Mouse (Mus musculus) stomach, embryonic 14.5 days (tissue): ENCODE data around the gene Nob1. TPM values are rescaled to one million over a fixed set of nuclear protein-coding genes. Genes with fewer than 3 reads are reported as not detected.

Experiments
- ATAC-seq: fragments of 200-750 bp; cut with Nextera tagmentation; 2 replicates; pipeline ENCODE4 v1.8.0; 2017; ENCODE audit warnings: low read depth, moderate TSS enrichment; ENCODE audit not compliant: insufficient number of reproducible peaks, insufficient read depth, low FRiP score
- H3K27ac ChIP-seq: fragments of 300-500 bp; sonication (generic); 2 replicates; pipeline ENCODE4 v1.5.1; 2014; ENCODE audit warnings: mild to moderate bottlenecking, low read length, moderate library complexity, mixed read lengths
- H3K27me3 ChIP-seq: fragments of 300-500 bp; sonication (generic); 2 replicates; pipeline ENCODE4 v1.6.1; 2014; ENCODE audit warnings: low read length, control low read depth, mixed read lengths; ENCODE audit not compliant: control insufficient read depth, insufficient read depth
- H3K36me3 ChIP-seq: fragments of 300-500 bp; sonication (generic); 2 replicates; pipeline ENCODE4 v1.6.1; 2014; ENCODE audit warnings: mild to moderate bottlenecking, control low read depth, low read length, moderate library complexity, mixed read lengths; ENCODE audit not compliant: control insufficient read depth, insufficient read depth
- H3K4me1 ChIP-seq: fragments of 300-500 bp; sonication (generic); 2 replicates; pipeline ENCODE4 v1.6.1; 2014; ENCODE audit warnings: low read length, control low read depth, mixed read lengths; ENCODE audit not compliant: control insufficient read depth, insufficient read depth
- H3K4me2 ChIP-seq: fragments of 300-500 bp; sonication (generic); replicated peaks from 2 replicates; pipeline ENCODE4 v1.6.1; 2014; ENCODE audit warnings: low read depth, low read length, control low read depth
- H3K4me3 ChIP-seq: fragments of 300-500 bp; sonication (generic); 2 replicates; pipeline ENCODE4 v1.5.1; 2014; ENCODE audit warnings: low read depth, low read length, control low read depth
- H3K9ac ChIP-seq: fragments of 300-500 bp; sonication (generic); replicated peaks from 2 replicates; pipeline ENCODE4 v1.6.1; 2014; ENCODE audit warnings: low read depth, mild to moderate bottlenecking, control low read depth, low read length, moderate library complexity, mixed read lengths
- H3K9me3 ChIP-seq: fragments of 300-500 bp; sonication (generic); 2 replicates; pipeline ENCODE4 v1.6.1; 2016; ENCODE audit warnings: low read depth, low read length, control low read depth; ENCODE audit not compliant: control insufficient read depth
- WGBS: fragments of 180-500 bp; shearing (Covaris S2); extraction: QIAGEN DNeasy Blood & Tissue Kit; methylation state at CpG from one replicate; pipeline ENCODE4 v1.1.7; 2014; 5-methylcytosine and 5-hydroxymethylcytosine counted together
- polyA plus RNA-seq: library from polyadenylated mRNA; unstranded; fragments of >200 nt; fragmentation: Nextera tagmentation; extraction: Ambion mirVana; gene quantifications from 2 replicates; pipeline ENCODE4 v1.2.1, GENCODE M21; 2014

Nob1 gene
- polyA plus RNA-seq, 1 experiment from 2014 or later = 72.3 TPM

DNA sequence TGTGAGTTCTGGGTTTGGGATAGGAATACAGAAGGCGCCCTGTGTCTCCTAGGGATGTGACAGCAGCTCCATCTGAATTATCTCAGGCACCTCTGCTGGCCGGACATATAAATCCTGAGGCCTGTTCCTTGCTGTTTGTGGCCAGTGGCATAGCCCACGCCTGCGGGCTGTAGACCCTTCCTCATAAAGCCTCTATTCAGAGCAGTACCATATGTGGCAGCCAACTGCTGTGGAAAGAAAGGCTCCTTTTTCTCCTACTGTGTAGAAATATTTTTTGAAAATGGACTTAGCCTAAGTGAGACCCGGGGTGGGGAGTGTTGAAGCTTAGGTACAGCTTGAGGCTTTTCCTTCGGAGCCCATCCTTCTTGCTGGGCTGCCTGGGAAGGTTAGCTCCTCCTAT, 33.4 kb upstream of the Nob1 start:
- Histone ChIP-seq H3K4me2 (no peak overlapping the region), H3K4me1 (no peaks in the 10 kb centered on the region)

DNA sequence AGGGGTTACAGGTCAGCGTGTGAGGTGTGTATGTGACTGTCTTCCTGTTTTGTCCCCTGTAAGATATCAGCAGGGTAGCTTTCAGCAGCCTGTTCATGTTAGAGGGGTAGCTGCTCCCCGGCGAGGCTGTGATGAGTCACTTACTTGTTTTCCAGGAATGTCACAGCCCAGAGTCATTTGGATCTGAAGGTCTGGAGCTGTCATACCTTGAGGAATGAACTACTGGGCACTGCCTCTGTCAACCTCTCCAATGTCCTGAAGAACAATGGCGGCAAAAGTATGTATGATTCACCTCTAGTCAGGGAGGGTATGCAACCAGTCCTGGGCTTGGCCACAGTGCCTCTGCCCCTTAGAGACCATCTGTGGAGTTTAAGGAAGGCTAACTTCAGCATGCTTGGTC, 32.9 kb upstream of the Nob1 start:
- Histone ChIP-seq H3K9ac (no peak overlapping the region), H3K27ac (no peak overlapping the region), H3K4me1 (no peaks in the 10 kb centered on the region), H3K9me3 (no peaks in the 10 kb centered on the region), H3K36me3 (peaks cover 11% of the 10 kb centered on the region; the same call in 1 of the 2 replicates), H3K27me3 (no peaks in the 10 kb centered on the region), H3K4me3 (no peak overlapping the region), H3K4me2 (no peak overlapping the region)
- ATAC-seq = no peak
- 78% methylated on average over 4 of the region's 4 CpGs for WGBS

More for the DNA sequence above, 33.4 kb upstream of the Nob1 start:
- ATAC-seq = no peak
- Histone ChIP-seq H3K4me3 (no peak overlapping the region), H3K36me3 (peaks cover 11% of the 10 kb centered on the region; the same call in 1 of the 2 replicates), H3K27ac (no peak overlapping the region), H3K9ac (no peak overlapping the region), H3K27me3 (no peaks in the 10 kb centered on the region), H3K9me3 (no peaks in the 10 kb centered on the region)
- 89% methylated on average over 6 of the region's 6 CpGs for WGBS

DNA sequence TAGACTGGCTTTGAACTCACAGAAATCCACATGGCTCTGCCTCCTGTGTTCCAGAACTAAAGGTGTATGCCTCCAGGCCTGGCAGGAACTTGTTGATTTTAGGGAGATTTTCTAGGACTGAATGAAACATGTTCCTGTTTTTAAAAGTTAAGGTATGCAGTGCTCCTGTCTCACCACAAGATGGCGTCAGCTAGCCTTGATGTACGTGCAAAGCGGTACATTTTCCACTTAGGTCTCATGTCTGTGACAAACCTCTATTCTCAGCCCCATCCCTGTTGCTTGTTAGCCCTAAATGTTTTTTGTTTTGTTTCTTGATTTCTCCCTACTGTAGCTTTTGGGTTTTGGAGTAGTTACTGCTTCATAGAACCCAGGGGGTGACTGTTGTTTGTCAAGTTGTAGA, 30.4 kb upstream of the Nob1 start:
- no peak overlapping the region for H3K9ac ChIP-seq
- 17% methylated on average over 3 of the region's 3 CpGs for WGBS
- no peak for ATAC-seq
- H3K27ac ChIP-seq = no peak overlapping the region
- H3K4me2 ChIP-seq = no peak overlapping the region
- no peaks in the 10 kb centered on the region for H3K27me3 ChIP-seq
- peaks cover 11% of the 10 kb centered on the region; the same call in 1 of the 2 replicates for H3K36me3 ChIP-seq
- H3K4me3 ChIP-seq = no peak overlapping the region
- H3K4me1 ChIP-seq = no peaks in the 10 kb centered on the region
- H3K9me3 ChIP-seq = no peaks in the 10 kb centered on the region

DNA sequence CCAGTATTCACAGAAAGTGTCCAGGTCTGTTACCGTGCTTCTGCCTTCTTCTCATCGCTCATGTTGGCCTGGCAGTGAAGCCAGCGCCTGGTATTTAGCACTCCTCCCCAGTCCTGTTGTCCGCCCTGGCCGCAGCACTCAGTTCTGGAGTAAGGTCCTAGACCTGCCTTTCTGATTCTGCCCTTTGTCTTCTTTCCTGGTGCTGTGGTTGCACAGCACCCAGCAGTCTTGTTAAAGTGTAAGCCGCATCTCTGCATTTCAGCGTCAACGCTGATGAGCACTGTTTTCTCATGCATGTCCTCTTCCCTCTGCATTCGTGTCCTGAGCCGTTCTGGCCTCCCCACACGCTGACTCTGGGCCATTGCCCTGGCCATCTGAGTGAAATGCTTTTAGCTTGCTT, 28.5 kb upstream of the Nob1 start:
- no peak for ATAC-seq
- 94% methylated on average over 11 of the region's 11 CpGs for WGBS

DNA sequence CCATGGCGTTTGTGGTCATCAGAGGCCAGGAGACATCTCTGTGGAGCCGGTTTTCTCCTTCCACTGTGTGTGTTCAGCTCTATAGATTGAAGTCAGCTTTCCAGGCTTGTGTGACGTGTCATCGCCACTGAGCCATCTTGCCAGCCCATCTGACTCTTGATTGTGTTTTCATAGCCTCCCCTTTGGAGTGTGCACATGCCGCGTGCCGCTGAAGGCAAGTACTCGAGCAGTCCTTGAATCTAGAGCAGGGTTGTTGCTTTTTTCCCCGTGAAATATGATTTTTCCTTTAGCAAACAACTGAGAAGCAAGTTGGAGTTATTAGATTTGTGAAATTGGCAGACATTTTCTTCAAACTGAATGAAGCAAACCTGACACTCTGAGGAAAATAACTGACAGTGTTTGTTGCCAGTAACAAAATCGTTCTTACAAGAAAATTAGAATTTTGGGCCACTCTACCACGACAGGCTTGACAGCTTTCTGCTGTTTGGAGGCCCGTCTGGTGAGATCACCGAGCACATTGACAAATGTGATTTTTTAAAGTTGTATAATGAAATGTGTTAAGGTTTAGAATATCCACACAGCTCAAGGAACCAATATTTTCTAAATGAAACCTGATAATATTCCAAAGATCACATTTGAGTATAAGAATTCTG, 26.7 kb upstream of the Nob1 start:
- Histone ChIP-seq H3K4me2 (no peak overlapping the region), H3K36me3 (peaks cover 5% of the 10 kb centered on the region; the same call in 1 of the 2 replicates), H3K9ac (no peak overlapping the region), H3K27ac (no peak overlapping the region), H3K4me1 (no peaks in the 10 kb centered on the region), H3K9me3 (no peaks in the 10 kb centered on the region), H3K27me3 (no peaks in the 10 kb centered on the region), H3K4me3 (no peak overlapping the region)
- 87% methylated on average over 13 of the region's 13 CpGs for WGBS
- ATAC-seq = no peak

More for the DNA sequence above, 28.5 kb upstream of the Nob1 start:
- no peak overlapping the region for H3K27ac ChIP-seq
- no peaks in the 10 kb centered on the region for H3K27me3 ChIP-seq
- no peak overlapping the region for H3K4me2 ChIP-seq
- H3K9ac ChIP-seq = no peak overlapping the region
- no peaks in the 10 kb centered on the region for H3K4me1 ChIP-seq
- H3K9me3 ChIP-seq = no peaks in the 10 kb centered on the region
- no peak overlapping the region for H3K4me3 ChIP-seq
- H3K36me3 ChIP-seq = peaks cover 11% of the 10 kb centered on the region; the same call in 1 of the 2 replicates

DNA sequence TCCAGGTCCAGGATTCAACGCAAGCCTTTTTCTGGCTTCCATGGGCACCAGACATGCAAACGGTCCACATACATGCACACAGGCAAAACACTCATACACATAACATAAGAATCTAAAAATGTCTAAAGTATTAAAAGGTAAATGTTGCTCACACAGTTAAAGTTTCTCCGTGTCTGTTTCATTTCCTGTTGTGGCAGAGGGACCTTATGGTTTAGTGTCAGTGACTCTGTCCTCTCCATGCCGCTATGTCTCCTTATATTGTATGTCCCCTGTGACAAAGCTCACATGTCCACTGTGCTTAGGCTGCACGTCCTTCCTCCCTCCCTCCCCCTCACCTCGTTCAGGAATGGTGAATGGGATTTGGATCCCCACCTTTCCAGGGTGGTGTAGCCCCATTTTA, 24.8 kb upstream of the Nob1 start:
- no peaks in the 10 kb centered on the region for H3K9me3 ChIP-seq
- H3K4me1 ChIP-seq = peaks cover 1% of the 10 kb centered on the region; the same call in 1 of the 2 replicates
- H3K27me3 ChIP-seq = no peaks in the 10 kb centered on the region
- H3K9ac ChIP-seq = no peak overlapping the region
- H3K27ac ChIP-seq = no peak overlapping the region
- ATAC-seq = no peak
- WGBS = 75% methylated on average over 6 of the region's 6 CpGs
- H3K36me3 ChIP-seq = peaks cover 5% of the 10 kb centered on the region; the same call in 1 of the 2 replicates
- H3K4me2 ChIP-seq = no peak overlapping the region
- H3K4me3 ChIP-seq = no peak overlapping the region

DNA sequence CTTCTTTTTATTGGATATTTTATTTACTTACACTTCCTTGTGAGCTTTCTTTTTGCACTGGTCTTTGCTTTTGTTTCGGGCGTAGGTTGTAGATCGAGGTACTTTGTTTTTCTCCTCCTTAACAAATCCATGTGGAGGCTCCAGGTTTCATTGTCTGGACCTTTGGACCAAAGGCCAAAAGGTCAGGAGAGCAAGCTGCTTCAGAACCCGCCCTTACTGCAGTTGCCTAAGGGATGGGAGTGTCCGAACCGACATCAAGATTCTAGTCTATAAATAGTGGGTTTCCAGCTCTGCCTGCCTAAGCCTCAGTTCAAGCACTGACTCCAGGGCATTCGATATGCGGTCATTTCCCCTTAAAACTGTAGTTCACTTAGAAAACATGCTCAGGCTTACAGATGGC, 24.3 kb upstream of the Nob1 start:
- no peak overlapping the region for H3K4me2 ChIP-seq
- 58% methylated on average over 8 of the region's 8 CpGs for WGBS
- H3K9ac ChIP-seq = no peak overlapping the region
- ATAC-seq = no peak
- H3K4me3 ChIP-seq = no peak overlapping the region
- H3K27me3 ChIP-seq = no peaks in the 10 kb centered on the region
- peaks cover 5% of the 10 kb centered on the region; the same call in 1 of the 2 replicates for H3K36me3 ChIP-seq
- H3K9me3 ChIP-seq = no peaks in the 10 kb centered on the region
- H3K4me1 ChIP-seq = peaks cover 3% of the 10 kb centered on the region; the same call in 1 of the 2 replicates
- no peak overlapping the region for H3K27ac ChIP-seq

DNA sequence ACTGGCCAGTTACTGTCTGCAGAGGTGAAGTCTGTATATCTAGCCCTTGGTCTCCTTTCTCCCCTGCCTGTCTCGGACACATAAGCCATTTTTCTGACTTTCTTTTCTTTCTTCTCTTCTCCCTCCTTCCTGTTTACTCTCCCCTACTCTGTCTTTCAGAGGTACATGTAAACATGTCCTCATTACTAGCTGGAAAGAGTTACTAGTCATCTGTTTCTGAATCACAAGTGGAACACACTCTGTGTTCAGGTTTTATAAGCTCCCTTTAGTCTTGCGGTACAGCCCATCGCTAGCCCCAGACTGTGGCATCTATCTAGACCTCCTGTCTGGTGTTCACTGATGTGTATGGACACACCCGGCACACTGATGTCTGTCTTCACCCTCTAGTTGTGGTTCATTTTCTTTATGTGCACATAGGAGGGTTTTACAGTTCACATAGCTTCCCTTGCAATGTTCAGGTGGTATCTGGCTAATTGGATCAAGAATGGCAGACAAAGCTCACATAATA, 23.6 kb upstream of the Nob1 start:
- H3K9me3 ChIP-seq = no peaks in the 10 kb centered on the region
- peaks cover 1% of the 10 kb centered on the region; the same call in 1 of the 2 replicates for H3K36me3 ChIP-seq
- H3K4me1 ChIP-seq = peaks cover 3% of the 10 kb centered on the region; the same call in 1 of the 2 replicates
- H3K4me3 ChIP-seq = no peak overlapping the region
- H3K27me3 ChIP-seq = no peaks in the 10 kb centered on the region
- H3K4me2 ChIP-seq = no peak overlapping the region
- no peak overlapping the region for H3K27ac ChIP-seq
- no peak for ATAC-seq
- no peak overlapping the region for H3K9ac ChIP-seq
- WGBS = 68% methylated on average over 4 of the region's 4 CpGs
